Mouse (Mus musculus) heart, adult 2 months (tissue): ENCODE data around the gene Irf2. TPM values are rescaled to one million over a fixed set of nuclear protein-coding genes. Genes with fewer than 3 reads are reported as not detected.

Experiments used
- DNase-seq, 2 experiments: peaks; one replicate each; pipeline ENCODE4 v3.0.0; 2021
- H3K27ac ChIP-seq: fragments of 200-600 bp; 2 replicates; pipeline ENCODE4 v1.8.1; 2022
- H3K27me3 ChIP-seq: fragments of 200-500 bp; 2 replicates; pipeline ENCODE4 v1.6.1; 2012; ENCODE audit warnings: mild to moderate bottlenecking, low read length, inconsistent platforms, mixed read lengths; ENCODE audit not compliant: control insufficient read depth, insufficient read depth
- H3K36me3 ChIP-seq: fragments of 200-500 bp; 2 replicates; pipeline ENCODE4 v1.6.1; 2012; ENCODE audit warnings: low read length, inconsistent platforms; ENCODE audit not compliant: control insufficient read depth, insufficient read depth
- H3K4me1 ChIP-seq: fragments of 200-500 bp; 2 replicates; pipeline ENCODE4 v1.6.1; 2011; ENCODE audit warnings: low read length; ENCODE audit not compliant: control insufficient read depth, insufficient read depth
- H3K4me3 ChIP-seq: fragments of 200-600 bp; 2 replicates; pipeline ENCODE4 v1.8.1; 2022
- H3K79me2 ChIP-seq: fragments of 200-500 bp; replicated peaks from 2 replicates; pipeline ENCODE4 v1.6.1; 2012; ENCODE audit warnings: mild to moderate bottlenecking, inconsistent platforms, low read length, moderate library complexity, mixed read lengths; ENCODE audit not compliant: control insufficient read depth, insufficient read depth
- H3K9ac ChIP-seq: fragments of 200-500 bp; 2 replicates; pipeline ENCODE4 v1.6.1; 2012; ENCODE audit warnings: low read depth, mild to moderate bottlenecking, control low read depth, inconsistent platforms, low read length, mixed read lengths
- CTCF ChIP-seq: fragments of 200-600 bp; IDR thresholded peaks from 2 replicates; pipeline ENCODE4 v1.8.1; 2022; ENCODE audit warnings: antibody characterized with exemption, mild to moderate bottlenecking, moderate library complexity
- EP300 ChIP-seq: fragments of 200-500 bp; IDR thresholded peaks from 2 replicates; pipeline ENCODE4 v1.6.1; 2011; ENCODE audit warnings: low read depth, low read length, control low read depth; ENCODE audit not compliant: insufficient read depth
- POLR2A ChIP-seq: fragments of 200-500 bp; IDR thresholded peaks from 2 replicates; pipeline ENCODE4 v1.6.1; 2011; ENCODE audit warnings: mild to moderate bottlenecking, low read depth, low read length, control low read depth; ENCODE audit not compliant: insufficient read depth
- WGBS: fragments of 180-500 bp; shearing (Covaris S2); methylation state at CpG from one replicate; pipeline ENCODE4 v1.1.7; 2018; 5-methylcytosine and 5-hydroxymethylcytosine counted together
- intact Hi-C: fragments of 180-260 bp; cut with DNase I; formaldehyde crosslinking; loops from one replicate; pipeline ENCODE4 v1.15.1; 2025
- polyA plus RNA-seq: library from polyadenylated mRNA; depleted of rRNA; stranded (reverse); fragments of >200 nt; gene quantifications from 2 replicates; pipeline ENCODE4 v1.2.3, GENCODE M21; 2012
- total RNA-seq, 2 experiments: library from RNA; stranded (reverse); gene quantifications; 2 replicates each; pipeline ENCODE4 v1.2.3; 2021

The Irf2 gene
- total and polyA plus RNA-seq, 3 experiments: 10.3 to 35.9 (median 31.8) TPM

GRCm38 (mm10) chr8:46869521-46869925, 130.0 kb downstream of the Irf2 start:
- Histone ChIP-seq H3K27me3 (no peaks in the 10 kb centered on the region), H3K4me3 (no peak overlapping the region), H3K9ac (no peak overlapping the region), H3K4me1 (peaks cover 7% of the 10 kb centered on the region), H3K79me2 (no peaks in the 10 kb centered on the region), H3K27ac (peak overlapping the region; percentile 58), H3K36me3 (no peaks in the 10 kb centered on the region; the same call in 1 of the 2 replicates)
- TF ChIP-seq EP300: no peak
- no peak for TF ChIP-seq POLR2A
- TF ChIP-seq CTCF: no peak
- no peak for DNase-seq
- 29% methylated on average over 6 of the region's 6 CpGs for WGBS
- intact Hi-C loops: no loop called here

GRCm38 (mm10) chr8:46871086-46871485, 131.6 kb downstream of the Irf2 start:
- H3K36me3 ChIP-seq: peaks cover 2% of the 10 kb centered on the region
- intact Hi-C loops: no loop called here
- H3K27ac ChIP-seq: no peak overlapping the region
- WGBS: 85% methylated on average over 4 of the region's 4 CpGs
- H3K4me3 ChIP-seq: no peak overlapping the region
- no peaks in the 10 kb centered on the region for H3K79me2 ChIP-seq
- no peak overlapping the region for H3K9ac ChIP-seq
- no peak for DNase-seq
- TF ChIP-seq CTCF: no peak
- no peak for TF ChIP-seq EP300
- no peak for TF ChIP-seq POLR2A
- peaks cover 9% of the 10 kb centered on the region for H3K4me1 ChIP-seq
- no peaks in the 10 kb centered on the region for H3K27me3 ChIP-seq

- Histone ChIP-seq H3K27me3 (no peaks in the 10 kb centered on the region), H3K9ac (no peak overlapping the region), H3K79me2 (no peaks in the 10 kb centered on the region), H3K36me3 (peaks cover 2% of the 10 kb centered on the region), H3K27ac (no peak overlapping the region; the same call in none of the 2 replicates), H3K4me1 (peaks cover 8% of the 10 kb centered on the region), H3K4me3 (no peak overlapping the region)
- WGBS: 5% methylated on average over 2 of the region's 2 CpGs
- intact Hi-C loops: no loop called here
- DNase-seq: peak; percentile 39 to 60
- TF ChIP-seq CTCF (no peak), EP300 (peak; percentile 95), POLR2A (peak; percentile 44; the same call in 1 of the 2 replicates)
These were observed 136.2 kb downstream of the Irf2 start for GRCm38 (mm10) chr8:46875615-46876293.

GRCm38 (mm10) chr8:46881348-46881747, 141.8 kb downstream of the Irf2 start:
- no peak overlapping the region for H3K4me3 ChIP-seq
- no peak overlapping the region for H3K27ac ChIP-seq
- H3K27me3 ChIP-seq: no peaks in the 10 kb centered on the region
- DNase-seq: peak in 1 of 2 experiments; percentile 42
- WGBS: 68% methylated on average over 6 of the region's 6 CpGs
- H3K9ac ChIP-seq: no peak overlapping the region
- TF ChIP-seq POLR2A (no peak), EP300 (no peak), CTCF (no peak)
- peaks cover 3% of the 10 kb centered on the region; the same call in 1 of the 2 replicates for H3K4me1 ChIP-seq
- no peaks in the 10 kb centered on the region for H3K36me3 ChIP-seq
- no peaks in the 10 kb centered on the region for H3K79me2 ChIP-seq
- intact Hi-C loops: no loop called here

GRCm38 (mm10) chr8:46881755-46882419, 142.4 kb downstream of the Irf2 start:
- no peak overlapping the region for H3K27ac ChIP-seq
- H3K36me3 ChIP-seq: no peaks in the 10 kb centered on the region
- no peak overlapping the region for H3K9ac ChIP-seq
- WGBS: 60% methylated on average over 8 of the region's 8 CpGs
- no peak for DNase-seq
- no peaks in the 10 kb centered on the region for H3K79me2 ChIP-seq
- TF ChIP-seq EP300: no peak
- TF ChIP-seq POLR2A: no peak
- TF ChIP-seq CTCF: no peak
- no peak overlapping the region for H3K4me3 ChIP-seq
- H3K4me1 ChIP-seq: no peaks in the 10 kb centered on the region; the same call in 1 of the 2 replicates
- H3K27me3 ChIP-seq: no peaks in the 10 kb centered on the region
- intact Hi-C loops: no loop called here

GRCm38 (mm10) chr8:46882743-46883142, 143.2 kb downstream of the Irf2 start:
- 72% methylated on average over 5 of the region's 5 CpGs for WGBS
- Histone ChIP-seq H3K27ac (no peak overlapping the region), H3K79me2 (no peaks in the 10 kb centered on the region), H3K4me1 (peaks cover 3% of the 10 kb centered on the region), H3K36me3 (no peaks in the 10 kb centered on the region), H3K9ac (no peak overlapping the region), H3K4me3 (no peak overlapping the region), H3K27me3 (no peaks in the 10 kb centered on the region)
- no peak for DNase-seq
- TF ChIP-seq CTCF (no peak), POLR2A (no peak), EP300 (no peak)
- intact Hi-C loops: no loop called here
